Mouse (Mus musculus): ENCODE results near the gene Atp5h.

DNA sequence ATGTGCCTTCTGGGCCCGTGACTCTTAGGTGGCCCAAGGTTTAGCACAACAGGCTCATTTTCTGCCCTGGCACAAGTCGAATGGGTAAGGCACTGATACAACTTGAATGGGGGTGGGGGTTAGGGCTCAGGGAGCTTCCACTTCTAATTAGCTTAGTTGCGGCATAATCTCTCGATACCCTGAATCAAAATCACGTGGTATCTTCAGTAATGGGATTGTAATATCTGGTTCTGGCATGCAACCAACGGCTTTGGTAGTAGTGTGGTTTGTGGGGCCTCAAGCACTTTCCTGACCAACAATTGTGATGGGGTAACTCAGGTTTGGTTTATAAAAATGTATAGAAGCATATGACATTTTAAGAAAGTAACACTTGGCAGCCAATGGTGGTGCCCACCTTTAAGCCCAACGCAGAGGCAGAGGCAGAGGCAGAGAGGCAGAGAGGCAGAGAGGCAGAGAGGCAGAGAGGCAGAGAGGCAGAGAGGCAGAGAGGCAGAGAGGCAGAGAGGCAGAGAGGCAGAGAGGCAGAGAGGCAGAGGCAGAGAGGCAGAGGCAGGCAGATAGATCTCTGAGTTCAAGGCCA, 32.6 kb upstream of the Atp5h start:
- no peak for TF ChIP-seq POLR2A (IDR thresholded peaks at IDR 0.05; ENCODE audit: low read depth, low read length)
- no peak for TF ChIP-seq CTCF (IDR thresholded peaks at IDR 0.05; ENCODE audit: extremely low read depth, insufficient read depth, insufficient read length, insufficient replicate concordance)
